Mouse (Mus musculus): Measurements from ENCODE around the gene Apba3. TPM values are rescaled to one million over a fixed set of nuclear protein-coding genes. Genes with fewer than 3 reads are reported as not detected.

The Apba3 gene
- total and polyA plus RNA-seq, 3 experiments: 68.9 to 73.2 TPM; not detected in 1

DNA sequence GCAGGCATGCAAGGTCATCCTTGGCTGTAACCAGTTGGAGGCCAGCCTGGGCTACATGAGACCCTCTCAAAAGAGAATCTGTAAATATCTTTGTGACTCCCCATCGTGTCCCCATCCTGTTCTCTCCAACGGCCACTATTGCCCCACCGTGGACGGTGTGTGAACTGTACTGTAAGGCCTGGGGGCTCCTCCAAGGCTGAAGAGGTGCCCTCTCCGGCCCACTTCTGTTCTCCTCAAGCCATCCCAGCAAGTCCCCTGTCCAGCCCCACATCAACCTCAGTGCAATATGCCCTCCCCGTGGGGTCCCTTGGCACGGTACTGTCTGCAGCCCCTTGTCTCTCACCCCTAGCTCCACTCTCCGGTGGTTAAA lies 52.6 kb downstream of the Apba3 start:
- peaks cover 2 to 6% of the 10 kb centered on the region in 2 experiments; a peak in 2 of 4 replicates for H3K36me3 ChIP-seq (ENCODE audit: control insufficient read depth in 1 of 2, insufficient read depth in 2 of 2, low read length in 2 of 2)
- peak; percentile 56 for DNase-seq (ENCODE audit: low read depth, low spot score)
- peaks cover 0 to 12% of the 10 kb centered on the region in 2 experiments; a peak in 3 of 4 replicates for H3K4me1 ChIP-seq (ENCODE audit: control insufficient read depth in 1 of 2, insufficient read depth in 2 of 2, low read length in 2 of 2)
- H3K4me3 ChIP-seq (ENCODE audit: control insufficient read depth in 1 of 2, insufficient read depth in 1 of 2, low read depth in 2 of 2, low read length in 2 of 2): peak overlapping the region; percentile 61 to 85
- TF ChIP-seq POLR2AphosphoS2 (IDR thresholded peaks at IDR 0.05; ENCODE audit: low read length): no peak
- TF ChIP-seq JUND (IDR thresholded peaks at IDR 0.05; ENCODE audit: low read depth, low read length): no peak
- peak; percentile 2 for TF ChIP-seq RAD21 (IDR thresholded peaks at IDR 0.05; ENCODE audit: low read depth, low read length)
- peak in 2 of 3 experiments; percentile 17 to 25; a peak in 3 of 6 replicates for TF ChIP-seq CTCF (IDR thresholded peaks at IDR 0.05 in 2 of 3, conservative IDR thresholded peaks at IDR 0.05 in 1 of 3; ENCODE audit: control insufficient read depth in 1 of 3, insufficient read depth in 1 of 3, low read depth in 2 of 3, low read length in 3 of 3, poor library complexity in 1 of 3, severe bottlenecking in 1 of 3)
- TF ChIP-seq SMC3 (IDR thresholded peaks at IDR 0.05; ENCODE audit: low read depth, low read length): no peak
- TF ChIP-seq MEF2A (IDR thresholded peaks at IDR 0.05; ENCODE audit: extremely low read depth, insufficient replicate concordance, low read depth, low read length, poor library complexity, severe bottlenecking): no peak
- TF ChIP-seq POLR2AphosphoS5 (IDR thresholded peaks at IDR 0.05; ENCODE audit: borderline replicate concordance, low read depth, low read length): no peak
- TF ChIP-seq MYB (IDR thresholded peaks at IDR 0.05; ENCODE audit: low read depth, low read length): no peak
- no peak for TF ChIP-seq KAT2A (conservative IDR thresholded peaks at IDR 0.05; ENCODE audit: low read depth, low read length)
- H3K9me3 ChIP-seq (replicated peaks; ENCODE audit: insufficient read depth, low read length): no peaks in the 10 kb centered on the region
- H3K9ac ChIP-seq (ENCODE audit: control insufficient read depth, low read depth, low read length, poor library complexity, severe bottlenecking): peak overlapping the region; percentile 71
- peaks cover 20% of the 10 kb centered on the region for H3K79me2 ChIP-seq (ENCODE audit: control insufficient read depth, insufficient read depth, low read length, poor library complexity)
- no peaks in the 10 kb centered on the region for H3K27me3 ChIP-seq (ENCODE audit: control insufficient read depth in 1 of 2, insufficient read depth in 2 of 2, low read length in 2 of 2)
- H3K27ac ChIP-seq (ENCODE audit: control insufficient read depth, low read depth, low read length): peak overlapping the region; percentile 81

DNA sequence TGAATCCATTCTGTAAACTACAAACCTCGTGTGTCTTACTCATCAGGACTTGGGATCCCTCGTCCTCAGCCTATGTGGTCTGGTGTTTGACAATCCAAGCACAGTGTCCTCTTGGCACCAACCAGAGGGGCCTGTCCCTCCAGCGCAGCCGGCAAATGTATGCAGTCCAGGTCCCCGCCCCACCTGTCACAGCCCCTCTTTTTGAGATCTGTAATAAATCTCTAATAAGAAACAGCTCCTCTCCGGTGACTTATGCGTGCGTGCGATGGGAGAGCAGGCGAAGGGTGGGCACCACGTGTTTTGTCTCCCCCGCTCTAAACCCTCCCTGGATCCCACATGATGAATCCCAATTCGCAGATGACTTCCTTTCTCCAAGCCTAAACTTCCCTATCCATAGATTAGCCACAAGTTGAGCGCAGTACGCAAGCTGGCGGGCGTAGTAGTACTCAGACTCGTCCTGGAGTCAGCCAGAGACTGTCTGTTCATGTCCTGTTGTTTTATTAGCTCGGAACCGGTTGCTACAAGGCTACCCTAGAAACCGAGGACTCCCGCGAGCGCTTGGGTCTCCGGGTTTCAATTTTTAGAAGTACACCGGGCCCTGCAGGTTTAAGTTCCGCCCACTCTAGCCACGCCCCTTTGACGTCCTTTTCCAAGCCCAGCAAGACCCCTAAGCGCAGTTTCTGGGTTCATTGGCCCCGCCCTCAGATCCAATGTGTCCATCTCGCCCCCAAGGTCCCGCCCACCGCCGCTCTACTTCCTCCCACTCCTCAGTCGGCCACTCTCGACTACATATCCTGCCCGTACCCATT lies 53.2 kb downstream of the Apba3 start:
- peak overlapping the region; percentile 61 to 85 for H3K4me3 ChIP-seq (ENCODE audit: control insufficient read depth in 1 of 2, insufficient read depth in 1 of 2, low read depth in 2 of 2, low read length in 2 of 2)
- H3K27ac ChIP-seq (ENCODE audit: control insufficient read depth, low read depth, low read length): peak overlapping the region; percentile 81
- peak; percentile 100 for DNase-seq (ENCODE audit: low read depth, low spot score)
- H3K27me3 ChIP-seq (ENCODE audit: control insufficient read depth in 1 of 2, insufficient read depth in 2 of 2, low read length in 2 of 2): no peaks in the 10 kb centered on the region
- no peaks in the 10 kb centered on the region for H3K9me3 ChIP-seq (replicated peaks; ENCODE audit: insufficient read depth, low read length)
- peaks cover 20% of the 10 kb centered on the region for H3K79me2 ChIP-seq (ENCODE audit: control insufficient read depth, insufficient read depth, low read length, poor library complexity)
- H3K4me1 ChIP-seq (ENCODE audit: control insufficient read depth in 1 of 2, insufficient read depth in 2 of 2, low read length in 2 of 2): peaks cover 0 to 12% of the 10 kb centered on the region in 2 experiments; a peak in 3 of 4 replicates
- H3K9ac ChIP-seq (ENCODE audit: control insufficient read depth, low read depth, low read length, poor library complexity, severe bottlenecking): peak overlapping the region; percentile 71
- peaks cover 2 to 6% of the 10 kb centered on the region in 2 experiments; a peak in 2 of 4 replicates for H3K36me3 ChIP-seq (ENCODE audit: control insufficient read depth in 1 of 2, insufficient read depth in 2 of 2, low read length in 2 of 2)
- TF ChIP-seq TBP (IDR thresholded peaks at IDR 0.05; ENCODE audit: low read depth, low read length): peak; percentile 60; the same call in 1 of the 2 replicates
- TF ChIP-seq SMC3 (IDR thresholded peaks at IDR 0.05; ENCODE audit: low read depth, low read length): peak; percentile 15; the same call in 1 of the 2 replicates
- TF ChIP-seq MAZ (IDR thresholded peaks at IDR 0.05; ENCODE audit: low read depth, low read length): no peak
- no peak for TF ChIP-seq JUND (IDR thresholded peaks at IDR 0.05; ENCODE audit: low read depth, low read length)
- peak; percentile 87 for TF ChIP-seq MYC (IDR thresholded peaks at IDR 0.05; ENCODE audit: low read depth, low read length)
- no peak; the same call in 1 of the 2 replicates for TF ChIP-seq KAT2A (conservative IDR thresholded peaks at IDR 0.05; ENCODE audit: low read depth, low read length)
- peak; percentile 64 for TF ChIP-seq SIN3A (IDR thresholded peaks at IDR 0.05; ENCODE audit: low read length)
- TF ChIP-seq BHLHE40 (IDR thresholded peaks at IDR 0.05; ENCODE audit: borderline replicate concordance, low read depth, low read length): no peak
- peak; percentile 76 for TF ChIP-seq NELFE (IDR thresholded peaks at IDR 0.05; ENCODE audit: low read depth, low read length)
- TF ChIP-seq CHD2 (IDR thresholded peaks at IDR 0.05; ENCODE audit: low read length): peak; percentile 25; the same call in 1 of the 2 replicates
- no peak for TF ChIP-seq MYB (IDR thresholded peaks at IDR 0.05; ENCODE audit: low read depth, low read length)
- no peak for TF ChIP-seq RAD21 (IDR thresholded peaks at IDR 0.05; ENCODE audit: low read depth, low read length)
- peak; percentile 15; the same call in 1 of the 2 replicates for TF ChIP-seq ELF1 (IDR thresholded peaks at IDR 0.05; ENCODE audit: low read depth, low read length)
- no peak for TF ChIP-seq TAL1 (IDR thresholded peaks at IDR 0.05; ENCODE audit: low read length)
- 0 out of 2 replicates have a peak, but pooled peaks have one; percentile 37 for TF ChIP-seq E2F4 (IDR thresholded peaks at IDR 0.05; ENCODE audit: borderline replicate concordance, low read depth, low read length)
- peak; percentile 94 for TF ChIP-seq MXI1 (IDR thresholded peaks at IDR 0.05; ENCODE audit: low read depth, low read length)
- peak; percentile 51 to 71; a peak in 3 of 4 replicates for TF ChIP-seq POLR2A (IDR thresholded peaks at IDR 0.05; ENCODE audit: control insufficient read depth in 1 of 2, insufficient read depth in 1 of 2, low read depth in 1 of 2, low read length in 2 of 2, poor library complexity in 1 of 2)
- TF ChIP-seq ETS1 (IDR thresholded peaks at IDR 0.05; ENCODE audit: low read depth, low read length): no peak
- no peak for TF ChIP-seq GATA1 (IDR thresholded peaks at IDR 0.05; ENCODE audit: low read depth, low read length)
- TF ChIP-seq MAFK (IDR thresholded peaks at IDR 0.05; ENCODE audit: borderline replicate concordance, low read depth, low read length): no peak
- no peak for TF ChIP-seq USF2 (IDR thresholded peaks at IDR 0.05; ENCODE audit: borderline replicate concordance in 1 of 2, insufficient read depth in 1 of 2, low read depth in 1 of 2, low read length in 2 of 2)
- no peak for TF ChIP-seq GABPA (IDR thresholded peaks at IDR 0.05; ENCODE audit: low read depth, low read length)
- no peak for TF ChIP-seq EP300 (IDR thresholded peaks at IDR 0.05; ENCODE audit: low read depth in 1 of 2, low read length in 2 of 2)
- peak; percentile 76 for TF ChIP-seq POLR2AphosphoS2 (IDR thresholded peaks at IDR 0.05; ENCODE audit: low read length)
- TF ChIP-seq MAX (IDR thresholded peaks at IDR 0.05; ENCODE audit: low read length): peak; percentile 83
- no peak for TF ChIP-seq ZC3H11A (IDR thresholded peaks at IDR 0.05; ENCODE audit: low read depth, low read length)
